Mouse (Mus musculus) myocyte (in vitro differentiated cells): ENCODE data around the gene Hoxc12.
A peak's percentile ranks its signal among the peaks of the same experiment; 100 is the strongest.

ENCODE experiments used
- MAX ChIP-seq: IDR thresholded peaks from one replicate; pipeline ENCODE4 v1.6.1; 2011; ENCODE audit warnings: low read depth, mild to moderate bottlenecking, control low read depth
- MYOG ChIP-seq, 3 experiments: IDR thresholded peaks; one replicate each; pipeline ENCODE4 v1.6.1; 2011; ENCODE audit warnings: control low read depth in 2 of 3, low read depth in 2 of 3, mild to moderate bottlenecking in 2 of 3; ENCODE audit not compliant: insufficient read length in 2 of 3, control insufficient read depth in 1 of 3, insufficient read depth in 1 of 3
- POLR2A ChIP-seq: IDR thresholded peaks from one replicate; pipeline ENCODE4 v1.6.1; 2011; ENCODE audit warnings: low read depth, mild to moderate bottlenecking, control low read depth, moderate library complexity; ENCODE audit not compliant: insufficient read length
- POLR2AphosphoS2 ChIP-seq: IDR thresholded peaks from one replicate; pipeline ENCODE4 v1.6.1; 2011; ENCODE audit warnings: low read depth, control low read depth; ENCODE audit not compliant: insufficient read length
- TCF3 ChIP-seq: IDR thresholded peaks from one replicate; pipeline ENCODE4 v1.6.1; 2011; ENCODE audit warnings: low read depth, control low read depth; ENCODE audit not compliant: insufficient read length

- TF ChIP-seq MAX (no peak), MYOG (IDR thresholded peaks at IDR 0.05; ENCODE audit: control insufficient read depth in 1 of 3, insufficient read depth in 1 of 3, insufficient read length in 2 of 3, low read depth in 2 of 3) (no peak), POLR2A (peak; percentile 50), POLR2AphosphoS2 (no peak), TCF3 (no peak)
Observed at GRCm38 (mm10) chr15:102921053-102922011, 15.2 kb upstream of the Hoxc12 start, which contains the start of gene Hoxc13.
